Mouse (Mus musculus) adrenal gland, postnatal 10 days (tissue): Measurements from ENCODE around the gene 3300002I08Rik. TPM values are rescaled to one million over a fixed set of nuclear protein-coding genes. Genes with fewer than 3 reads are reported as not detected.
A peak's percentile ranks its signal among the peaks of the same experiment; 100 is the strongest.
"Not testable (repeated sequence)": the region's sequence is repeated elsewhere in the genome, so short reads cannot be mapped to it uniquely, and the experiment has no call there.

ENCODE experiments used
- DNase-seq: peaks from one replicate; pipeline ENCODE4 v3.0.0; 2021; ENCODE audit warnings: mixed read lengths
- long read RNA-seq, 2 experiments: library from polyadenylated mRNA; stranded (forward); transcript quantifications; one replicate each; pipeline ENCODE4 v2.0.0; 2021
- total RNA-seq, 2 experiments: library from RNA; stranded (reverse); gene quantifications; 2 replicates each; pipeline ENCODE4 v1.2.3; 2021

Gene 3300002I08Rik
- total RNA-seq = 1 to 10 TPM; 3.4 to 6.6 TPM
- long read RNA-seq, experiment 1, partial matches to known transcripts = 0 of 3 reads
- long read RNA-seq, experiment 1, other reads (novel, unspliced or antisense) = 2 of 3 reads
- long read RNA-seq, experiment 2, partial matches to known transcripts = 0 of 3 reads
- long read RNA-seq, experiment 2, other reads (novel, unspliced or antisense) = 3 of 3 reads

DNA sequence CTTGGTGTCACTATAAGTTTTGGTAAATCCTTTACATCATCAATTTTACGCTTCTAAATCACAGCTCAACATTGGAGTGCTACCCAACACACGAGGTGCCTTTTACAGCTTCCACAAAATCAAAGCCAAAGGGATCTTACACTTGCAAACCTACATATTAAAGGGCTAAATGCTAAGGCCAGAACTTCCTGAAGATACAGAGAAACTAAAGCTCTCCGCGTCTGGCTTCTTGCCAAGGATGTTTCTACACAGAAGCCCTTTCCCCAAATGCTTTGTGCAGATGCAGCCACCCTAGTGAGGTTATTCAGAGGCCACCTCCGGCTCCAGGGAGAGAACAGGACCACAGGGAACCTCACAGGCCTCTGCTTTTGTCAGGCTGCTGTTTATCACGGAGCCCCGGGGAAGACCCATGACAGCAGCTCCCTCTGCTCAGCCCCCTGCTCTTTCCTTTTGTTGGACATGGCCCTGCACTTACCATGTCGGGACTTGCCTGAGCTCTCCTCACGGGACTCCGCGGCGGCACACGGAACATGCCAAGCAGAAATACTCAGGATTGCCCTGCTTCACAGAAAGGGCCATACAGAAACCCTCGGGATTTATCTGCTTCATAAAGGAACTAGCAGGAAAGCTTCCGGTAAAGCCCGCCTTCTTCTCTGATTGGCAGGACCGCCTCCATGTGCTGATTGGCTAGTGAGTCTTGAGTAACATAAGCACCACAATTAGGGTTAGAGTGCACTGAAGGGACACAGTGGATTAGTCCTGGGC lies at the start of gene 3300002I08Rik:
3300002I08Rik (minus strand) TSS at position 653 of the 765 bp plus-strand sequence.
- peak; percentile 93 for DNase-seq

DNA sequence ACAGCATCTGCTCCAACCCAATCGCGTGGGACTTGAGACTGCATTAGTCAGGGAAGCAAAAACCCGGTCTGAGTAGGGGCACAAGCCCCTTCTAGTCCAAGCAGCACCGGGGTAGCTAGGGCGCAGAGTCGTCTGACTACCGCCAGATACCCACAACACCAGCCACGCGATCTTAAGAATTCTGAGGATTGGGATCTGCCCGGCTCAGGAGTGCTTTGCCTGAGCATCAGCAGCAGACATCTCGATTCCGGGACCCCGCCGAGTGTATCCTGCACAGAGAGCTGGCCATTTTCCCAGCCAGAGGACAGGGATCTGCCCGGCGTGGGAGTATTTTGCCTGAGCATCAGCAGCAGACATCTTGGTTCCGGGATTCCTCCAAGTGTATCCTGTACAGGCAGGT lies 49.6 kb upstream of the 3300002I08Rik start:
- not testable (repeated sequence) for DNase-seq

DNA sequence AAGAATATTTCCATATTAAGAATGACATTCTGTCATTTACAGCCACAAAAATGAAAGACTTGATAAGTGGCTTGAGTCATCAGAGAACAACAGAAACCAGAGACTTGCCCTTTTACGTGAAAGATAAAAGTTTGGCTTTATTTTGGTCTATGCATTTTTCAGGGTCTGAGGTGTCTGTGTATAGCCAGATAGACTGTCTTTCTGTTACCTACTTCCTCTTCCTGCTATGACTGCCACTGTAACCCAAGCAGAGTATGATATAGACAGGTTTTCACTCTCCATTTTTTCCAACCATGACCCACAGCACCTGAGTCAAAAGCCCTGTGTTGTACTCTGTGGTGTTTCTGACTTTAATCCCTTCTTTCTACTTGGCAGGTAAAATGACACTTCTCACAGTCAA lies 27.6 kb upstream of the 3300002I08Rik start:
- DNase-seq = no peak

DNA sequence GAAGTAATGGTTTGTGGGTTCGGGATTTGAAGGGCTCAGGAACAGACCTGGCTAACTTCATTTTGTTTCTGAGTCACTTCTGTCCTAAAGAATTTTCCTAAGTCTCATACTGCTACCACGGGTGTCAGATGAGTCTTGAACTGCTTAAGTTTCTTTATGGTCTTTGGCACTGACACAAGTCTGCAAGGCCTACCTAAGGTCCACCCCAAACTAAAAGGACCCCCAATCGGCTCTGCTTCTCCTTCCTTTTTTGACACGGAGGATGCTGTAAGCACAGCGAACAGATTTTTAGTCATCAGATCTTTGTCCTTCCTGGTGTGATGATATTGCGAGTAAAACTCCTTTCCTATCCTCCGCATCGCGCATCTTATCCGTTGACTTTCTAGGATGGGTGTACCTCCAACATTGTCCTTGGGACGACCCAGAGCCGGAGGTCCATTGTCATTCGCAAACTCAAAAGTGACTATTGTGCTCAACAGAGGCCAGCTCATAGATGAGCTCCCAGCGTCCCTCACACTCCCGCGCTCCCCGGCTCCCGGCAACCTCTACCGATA lies 23.1 kb upstream of the 3300002I08Rik start:
- not testable (repeated sequence) for DNase-seq

DNA sequence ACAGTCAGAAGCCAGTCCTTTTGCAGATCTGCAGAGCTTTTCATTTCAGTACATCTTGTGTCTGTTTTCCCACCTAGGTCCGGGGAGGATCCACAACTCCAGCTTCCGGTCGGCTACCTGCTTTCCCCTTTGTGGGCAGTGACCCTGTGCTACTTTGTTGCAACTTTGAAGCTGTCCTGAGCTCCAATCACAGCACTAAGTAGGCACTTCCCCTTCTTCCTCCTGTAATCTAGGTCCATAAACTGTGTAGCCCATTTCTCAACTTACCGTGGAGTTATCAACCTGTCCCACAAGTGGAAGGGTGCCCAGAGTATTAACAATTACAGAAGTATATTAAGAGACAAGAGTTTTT lies 289 bp upstream of the 3300002I08Rik start:
- DNase-seq = no peak

DNA sequence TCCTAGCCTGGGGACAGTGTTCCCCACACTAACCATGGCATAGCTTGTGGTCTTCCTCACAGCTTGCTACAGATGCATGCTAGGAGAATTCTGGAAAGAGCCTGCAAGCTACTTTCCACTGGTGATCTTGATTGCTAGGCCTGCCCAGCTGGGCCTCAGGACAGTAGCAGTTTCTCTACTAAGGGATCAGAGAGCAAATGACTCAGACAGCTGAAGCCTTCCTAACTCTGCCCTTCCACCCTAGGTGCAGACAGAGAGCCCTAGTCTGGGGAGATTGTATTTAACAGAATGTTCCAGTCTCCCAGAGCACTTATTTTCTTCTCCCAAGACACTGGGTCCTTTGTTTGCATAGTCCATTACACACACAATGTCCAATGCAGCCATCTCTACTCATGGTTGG lies 5.4 kb downstream of the 3300002I08Rik start:
- DNase-seq = not testable (repeated sequence)

DNA sequence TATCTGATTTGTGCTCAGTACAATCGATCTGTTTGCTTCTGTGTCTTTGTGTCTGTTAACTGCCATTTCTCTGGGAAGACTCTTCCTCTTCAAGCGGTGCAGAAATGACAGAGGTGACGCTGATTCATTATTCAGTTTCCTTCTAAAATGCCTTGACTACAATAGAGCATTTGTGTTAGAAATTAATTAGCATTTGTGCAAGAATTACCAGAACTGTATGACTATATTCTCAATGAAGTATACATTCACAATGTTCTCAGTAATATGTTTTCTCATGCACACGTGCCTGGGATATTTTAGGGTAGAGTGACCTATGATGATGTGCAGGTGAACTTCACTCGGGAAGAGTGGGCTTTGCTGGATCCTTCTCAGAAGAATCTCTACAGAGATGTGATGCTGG lies 39.2 kb downstream of the 3300002I08Rik start, which contains the start of gene Gm10130:
Gm10130 (plus strand) TSS at position 301 of the 400 bp plus-strand sequence.
- DNase-seq = no peak

DNA sequence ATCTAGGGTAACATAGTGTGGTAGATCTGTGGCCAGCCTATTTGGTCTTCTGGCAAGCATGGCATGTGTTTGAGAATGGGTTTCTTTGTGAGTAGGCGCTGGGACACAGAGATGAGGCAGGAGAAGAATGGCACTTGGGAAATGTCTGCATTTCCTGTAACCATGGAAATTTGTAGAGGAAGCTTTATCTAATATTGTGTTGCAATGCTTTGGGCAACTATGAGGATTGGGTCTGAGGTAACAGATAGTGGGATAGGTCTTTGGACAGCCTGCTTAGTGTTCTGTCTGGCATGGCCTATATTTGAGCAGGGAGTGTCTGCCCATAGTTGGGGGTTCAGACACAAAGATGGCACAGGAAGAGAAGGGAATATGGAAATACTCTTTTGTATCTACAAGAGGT lies 43.6 kb downstream of the 3300002I08Rik start:
- DNase-seq = no peak

DNA sequence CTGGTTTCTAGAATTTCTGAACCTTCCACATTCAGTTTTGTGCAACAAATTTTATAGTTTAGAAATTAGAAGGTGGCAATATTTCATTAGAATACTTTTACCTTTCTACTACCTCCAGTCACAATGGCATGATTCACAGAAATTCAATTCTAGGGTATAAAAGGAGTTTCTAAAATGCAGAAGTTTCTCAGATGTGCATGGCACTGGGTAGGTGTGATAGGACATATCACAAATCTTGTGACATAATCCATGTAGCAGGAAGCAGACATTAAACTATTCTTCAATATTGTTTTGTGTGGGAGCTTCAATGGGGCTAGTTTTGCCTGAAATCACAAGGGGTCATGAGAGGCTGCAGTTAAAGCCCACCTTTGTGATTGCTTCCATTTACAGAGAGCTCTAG lies 46.4 kb downstream of the 3300002I08Rik start:
- DNase-seq = no peak

DNA sequence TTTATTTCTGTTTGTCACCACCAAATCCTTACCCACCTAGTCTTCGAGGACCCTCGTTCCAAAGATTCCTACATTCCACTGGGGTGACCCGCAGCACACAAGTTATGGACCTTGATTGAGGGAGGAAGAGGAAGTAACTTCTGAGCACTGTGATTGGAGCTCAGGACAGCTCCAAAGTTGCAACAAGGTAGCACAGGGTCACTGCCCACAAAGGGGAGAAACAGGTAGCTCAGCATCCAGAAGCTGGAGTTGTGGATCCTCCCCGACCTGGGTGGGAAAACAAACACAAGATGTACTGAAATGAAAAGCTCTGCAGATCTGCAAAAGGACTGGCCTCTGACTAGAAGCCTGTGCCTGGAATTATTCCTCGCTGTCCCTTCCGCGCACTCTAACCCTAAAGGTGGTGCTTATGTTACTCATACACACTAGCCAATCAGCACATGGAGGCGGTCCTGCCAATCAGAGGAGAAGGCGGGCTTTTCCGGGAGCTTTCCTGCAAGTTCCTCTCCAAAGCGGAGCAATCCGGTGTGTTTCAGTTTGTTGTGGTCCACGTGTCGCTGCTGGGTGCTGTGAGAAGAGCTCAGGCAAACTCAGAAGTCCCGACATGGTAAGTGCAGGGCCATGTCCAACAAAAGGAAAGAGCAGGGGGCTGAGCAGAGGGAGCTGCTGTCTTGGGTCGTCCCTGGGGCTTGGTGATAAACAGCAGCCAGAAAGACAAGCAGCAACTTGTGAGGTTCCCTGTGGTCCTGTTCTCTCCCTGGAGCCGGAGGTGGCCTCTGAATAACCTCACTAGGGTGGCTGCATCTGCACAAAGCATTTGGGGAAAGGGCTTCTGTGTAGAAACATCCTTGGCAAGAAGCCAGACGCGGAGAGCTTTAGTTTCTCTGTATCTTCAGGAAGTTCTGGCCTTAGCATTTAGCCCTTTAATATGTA lies 51.3 kb downstream of the 3300002I08Rik start:
- DNase-seq = peak; percentile 95

DNA sequence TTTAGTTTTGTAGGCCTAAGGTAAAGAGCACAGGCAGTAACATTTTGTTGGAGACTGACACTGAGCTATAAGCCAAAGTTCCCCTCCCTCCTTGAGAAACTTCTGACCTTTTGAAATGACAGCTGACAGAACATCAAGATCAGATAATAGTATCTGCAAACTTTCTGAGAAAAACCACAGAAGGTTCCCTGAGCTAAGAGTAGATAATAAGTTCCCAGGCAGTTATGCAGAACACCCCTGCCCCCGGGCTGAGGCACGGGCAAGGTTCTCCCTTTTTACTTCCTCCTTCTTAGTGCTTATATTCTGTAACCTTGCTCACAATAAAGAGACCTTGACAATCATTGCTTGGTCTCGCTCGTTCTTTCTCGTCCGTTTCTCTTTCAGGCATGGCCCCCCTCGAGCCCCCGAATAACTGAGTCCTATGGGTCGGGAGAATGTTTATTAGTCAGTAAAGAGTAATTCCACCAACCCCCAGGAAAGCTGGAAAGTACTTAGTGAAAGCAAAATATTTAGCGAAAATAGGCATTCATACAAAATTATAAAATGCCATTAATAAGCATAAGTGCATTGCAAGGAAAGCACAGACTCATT lies 55.3 kb downstream of the 3300002I08Rik start:
- no peak for DNase-seq

DNA sequence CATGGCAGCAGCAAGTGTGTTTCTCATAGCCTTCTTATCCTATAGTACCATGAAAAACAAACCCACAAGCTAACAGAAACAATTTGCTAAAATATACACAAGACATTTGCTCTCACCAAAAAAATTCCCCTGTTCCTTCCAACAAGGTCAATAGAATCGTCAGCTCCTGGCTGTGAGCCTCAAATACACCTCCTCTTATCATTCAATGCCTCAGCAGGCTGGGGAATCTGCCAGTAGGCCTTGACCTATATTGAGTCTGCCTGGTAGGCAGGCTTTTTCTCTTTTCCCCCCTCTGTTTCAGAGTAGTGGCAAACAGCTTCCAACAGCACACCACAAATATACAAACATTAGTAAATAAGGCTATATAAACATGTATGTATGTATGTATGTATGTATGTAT lies 63.5 kb downstream of the 3300002I08Rik start:
- peak; percentile 61 for DNase-seq

DNA sequence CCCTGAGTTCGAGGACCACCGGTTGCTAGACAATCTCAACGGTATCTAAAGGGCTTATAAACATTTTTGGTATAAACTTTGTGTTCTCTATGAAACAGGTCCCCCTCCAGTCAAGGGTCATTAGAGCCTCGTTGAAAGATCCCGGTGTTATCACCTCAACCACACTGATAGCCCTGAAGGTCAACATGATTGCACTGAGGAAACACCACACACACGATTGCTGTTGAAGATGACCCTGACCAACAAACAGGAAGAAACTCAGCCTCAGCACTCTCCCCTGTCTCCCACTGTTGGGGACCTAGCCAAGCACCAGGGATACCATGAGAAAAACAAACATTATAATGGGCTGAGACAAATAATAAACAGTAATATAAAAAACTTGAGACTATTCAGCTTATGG lies 68.9 kb downstream of the 3300002I08Rik start:
- DNase-seq = no peak

Other genes with a start within 250 kb of the 3300002I08Rik start
- gene Zfp120, start 226.1 kb downstream of the 3300002I08Rik start, total RNA-seq = 1 to 10 TPM; 6.7 to 9.2 TPM
- gene Gm10770, start 183.1 kb downstream of the 3300002I08Rik start, total RNA-seq = not detected
- gene Gm14139, start 181.0 kb downstream of the 3300002I08Rik start, total RNA-seq = under 1 TPM; 0.33 to 0.67 TPM
- gene Zfp937, start 144.7 kb downstream of the 3300002I08Rik start, total RNA-seq = 1 to 10 TPM; 5.2 to 8.2 TPM
- gene Gm21994, start 107.2 kb downstream of the 3300002I08Rik start, total RNA-seq = 1 to 10 TPM; 5.6 to 7.7 TPM
- under 1 TPM; 0.18 to 0.33 TPM for gene Gm14124, start 105.2 kb downstream of the 3300002I08Rik start, total RNA-seq
- 1 to 10 TPM; 2.0 to 3.5 TPM for gene Gm10130, start 39.1 kb downstream of the 3300002I08Rik start, total RNA-seq
- 1 to 10 TPM; 3.9 to 6.1 TPM for gene Zfp442, start 88.7 kb upstream of the 3300002I08Rik start, total RNA-seq
- 1 to 10 TPM in 1 of 2 experiments, under 1 TPM in 1; 0.78 to 1.1 TPM for gene Zfp345, start 122.3 kb upstream of the 3300002I08Rik start, total RNA-seq
- gene Cst7, start 207.7 kb upstream of the 3300002I08Rik start, total RNA-seq = 1 to 10 TPM in 1 of 2 experiments, under 1 TPM in 1; 0.30 to 1.1 TPM
- gene Apmap, start 245.8 kb upstream of the 3300002I08Rik start, total RNA-seq = 100 to 1,000 TPM; 145 to 167 TPM